Mouse (Mus musculus) liver, embryonic 14.5 days (tissue): ENCODE measurements around the gene Ppp1r2.

Source experiments
- CTCF ChIP-seq: IDR thresholded peaks from 2 replicates; pipeline ENCODE4 v1.5.1; 2016; ENCODE audit warnings: antibody characterized with exemption, low read depth, control low read depth
- EP300 ChIP-seq: IDR thresholded peaks from 2 replicates; pipeline ENCODE4 v1.6.1; 2016; ENCODE audit warnings: antibody characterized with exemption, low read depth

DNA sequence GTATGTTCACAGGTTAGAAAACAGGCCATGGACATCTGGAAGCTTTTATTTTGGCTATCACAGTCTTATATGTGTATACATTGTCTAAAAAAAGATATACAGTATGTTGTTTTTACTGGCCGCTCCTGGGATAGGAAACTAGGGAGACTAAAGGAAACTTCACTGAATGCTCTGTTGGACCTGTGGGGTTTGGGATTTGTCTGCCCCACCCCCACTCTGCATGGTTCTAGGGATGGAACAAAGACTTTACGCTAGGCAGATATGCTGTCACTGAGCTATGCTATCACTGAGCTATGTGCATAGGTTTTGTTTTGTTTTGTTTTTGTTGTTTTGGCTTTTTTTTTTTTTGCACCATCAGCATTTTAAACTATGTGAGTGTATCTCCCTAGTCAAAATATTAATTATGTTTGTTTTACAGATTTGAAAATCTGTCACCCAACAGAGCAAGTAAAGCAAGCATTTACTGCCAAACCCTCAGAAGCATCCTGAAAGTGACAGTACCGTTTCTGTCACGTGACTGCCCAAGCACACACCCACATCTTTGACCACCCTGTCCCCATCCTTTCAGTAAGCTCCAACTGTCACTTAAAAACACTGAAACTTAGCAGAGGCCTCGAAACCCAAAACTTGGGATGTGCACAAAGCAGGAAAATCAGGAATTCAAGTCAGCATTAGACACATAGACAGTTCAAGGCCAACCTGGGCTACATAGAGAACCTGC is 30.3 kb upstream of the Ppp1r2 start:
- TF ChIP-seq CTCF: no peak
- TF ChIP-seq EP300: no peak
